Mouse (Mus musculus) left cerebral cortex, postnatal 10 days (tissue): ENCODE measurements at regions not wholly inside any gene's neighbourhood (a gene's known extent, or its start where the extent isn't known, plus 50 kb on each side); places are given as distances from the start of the nearest gene placed in this dataset.

Experiments used
- DNase-seq, 2 experiments: peaks; one replicate each; pipeline ENCODE4 v3.0.0; 2021 to 2022; ENCODE audit warnings: low spot score in 2 of 2, mixed read lengths in 1 of 2; ENCODE audit errors: extremely low spot score in 1 of 2
- intact Hi-C: fragments of 180-260 bp; cut with DNase I; formaldehyde crosslinking; loops from one replicate; pipeline ENCODE4 v1.15.1; 2025

GRCm38 (mm10) chr5:118815783-118816182 is 255.3 kb downstream of the Med13l start:
- intact Hi-C loops, result no loop called here
- DNase-seq, result no peak

- DNase-seq, result no peak
- intact Hi-C loops, result no loop called here
Measured at GRCm38 (mm10) chr5:118818294-118818693, 257.8 kb downstream of the Med13l start.

- intact Hi-C loops, result no loop called here
- DNase-seq, result no peak
Measured at GRCm38 (mm10) chr5:118824791-118825190, 264.3 kb downstream of the Med13l start.

- intact Hi-C loops, result no loop called here
- DNase-seq, result no peak
Measured at GRCm38 (mm10) chr5:118829031-118829698, 268.7 kb downstream of the Med13l start.

GRCm38 (mm10) chr5:118832701-118833100 is 272.2 kb downstream of the Med13l start:
- intact Hi-C loops, result no loop called here
- DNase-seq, result no peak

- intact Hi-C loops, result no loop called here
- DNase-seq, result no peak
Measured at GRCm38 (mm10) chr5:118834129-118834528, 273.6 kb downstream of the Med13l start.

GRCm38 (mm10) chr5:118837001-118837400 is 276.5 kb downstream of the Med13l start:
- intact Hi-C loops, result no loop called here
- no peak for DNase-seq

GRCm38 (mm10) chr5:118838421-118838820 is 277.9 kb downstream of the Med13l start:
- no peak for DNase-seq
- intact Hi-C loops, result no loop called here

- intact Hi-C loops, result no loop called here
- DNase-seq, result no peak
Measured at GRCm38 (mm10) chr5:118839916-118840315, 279.4 kb downstream of the Med13l start.

- DNase-seq, result no peak
- intact Hi-C loops, result no loop called here
Measured at GRCm38 (mm10) chr5:118841210-118842016, 280.9 kb downstream of the Med13l start.

- no peak for DNase-seq
- intact Hi-C loops, result no loop called here
Measured at GRCm38 (mm10) chr5:118842017-118842396, 281.5 kb downstream of the Med13l start.

- intact Hi-C loops, result no loop called here
- no peak for DNase-seq
Measured at GRCm38 (mm10) chr5:118857001-118857400, 296.5 kb downstream of the Med13l start.

GRCm38 (mm10) chr5:118861143-118861847 is 300.8 kb downstream of the Med13l start:
- intact Hi-C loops, result no loop called here
- DNase-seq, result no peak

- DNase-seq, result no peak
- intact Hi-C loops, result no loop called here
Measured at GRCm38 (mm10) chr5:118867511-118867910, 307.0 kb downstream of the Med13l start.

- intact Hi-C loops, result no loop called here
- DNase-seq, result no peak
Measured at GRCm38 (mm10) chr5:118869330-118869729, 308.9 kb downstream of the Med13l start.

- intact Hi-C loops, result loop anchor here (5.0 kb wide), 1 partner anchor 92 kb away; no protein-coding TSS in a partner anchor
- no peak for DNase-seq
Measured at GRCm38 (mm10) chr5:118873871-118874270, 313.4 kb downstream of the Med13l start.

GRCm38 (mm10) chr5:118875096-118875637 is 314.7 kb downstream of the Med13l start:
- intact Hi-C loops, result loop anchor here (5.0 kb wide), 1 partner anchor 797 kb away; the partner anchor contains the start of gene Tbx3
- DNase-seq, result no peak

- DNase-seq, result no peak
- intact Hi-C loops, result loop anchor here (5.0 kb wide), 1 partner anchor 796 kb away; the partner anchor contains the start of gene Tbx3
Measured at GRCm38 (mm10) chr5:118876586-118877312, 316.3 kb downstream of the Med13l start.

- peak in 1 of 2 experiments; percentile 61 for DNase-seq
- intact Hi-C loops, result loop anchor here (5.0 kb wide), 1 partner anchor 795 kb away; the partner anchor contains the start of gene Tbx3
Measured at GRCm38 (mm10) chr5:118877313-118877669, 316.8 kb downstream of the Med13l start.
